Mouse (Mus musculus) C2C12 (cell line): ENCODE results near the gene Cacna1e.

Source experiments
- CEBPB ChIP-seq: IDR thresholded peaks from one replicate; pipeline ENCODE4 v1.6.1; 2011; ENCODE audit warnings: low read depth, mild to moderate bottlenecking, control low read depth, moderate library complexity
- CTCF ChIP-seq: IDR thresholded peaks from one replicate; pipeline ENCODE4 v1.5.1; 2011; ENCODE audit not compliant: control insufficient read depth, insufficient read depth, insufficient read length
- MAX ChIP-seq: IDR thresholded peaks from one replicate; pipeline ENCODE4 v1.6.1; 2011; ENCODE audit warnings: mild to moderate bottlenecking, control low read depth
- MYOD1 ChIP-seq: IDR thresholded peaks from one replicate; pipeline ENCODE4 v1.6.1; 2011; ENCODE audit warnings: low read depth; ENCODE audit not compliant: control insufficient read depth, insufficient read length
- MYOG ChIP-seq: IDR thresholded peaks from one replicate; pipeline ENCODE4 v1.6.1; 2011; ENCODE audit not compliant: control insufficient read depth, insufficient read length; ENCODE audit errors: extremely low read depth
- USF1 ChIP-seq: IDR thresholded peaks from one replicate; pipeline ENCODE4 v1.6.1; 2011; ENCODE audit warnings: low read depth, mild to moderate bottlenecking, control low read depth, moderate library complexity

DNA sequence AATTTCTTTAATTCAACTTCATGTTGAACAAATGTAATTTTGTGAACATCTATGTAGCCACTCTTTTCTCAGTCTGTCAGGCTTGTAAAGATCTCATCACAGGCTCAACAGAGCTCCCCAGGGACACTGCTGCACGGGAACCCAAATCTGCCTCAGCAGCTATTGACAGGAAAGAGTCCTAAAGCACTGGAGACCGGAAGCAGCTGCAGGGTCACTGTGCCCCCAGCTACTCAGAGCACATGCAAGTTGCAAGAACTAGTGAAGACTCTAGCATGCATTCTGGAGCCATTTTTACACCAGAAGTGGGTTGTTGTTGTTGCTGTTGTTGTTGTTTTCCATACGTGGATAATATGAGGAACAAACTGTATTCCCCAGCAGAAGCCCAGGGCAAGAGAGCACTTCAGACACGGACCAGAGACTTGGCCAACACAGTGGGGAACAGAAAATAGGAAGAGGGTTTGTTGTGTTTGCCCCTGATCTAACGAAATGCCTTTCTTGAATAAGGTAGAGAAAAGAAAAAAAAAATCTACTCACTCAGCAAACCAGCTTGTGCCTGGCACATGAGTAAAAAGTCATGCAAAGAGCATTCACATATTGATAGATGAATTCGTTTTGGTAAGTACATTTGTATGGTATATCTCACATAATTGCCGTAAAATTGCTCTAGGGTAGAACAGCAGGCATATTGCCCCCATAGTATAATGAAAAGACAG lies 266.4 kb downstream of the Cacna1e start:
- no peak for TF ChIP-seq CTCF
- TF ChIP-seq USF1: no peak
- no peak for TF ChIP-seq MYOG
- TF ChIP-seq CEBPB: no peak
- TF ChIP-seq MYOD1: no peak
- no peak for TF ChIP-seq MAX
